Mouse (Mus musculus): ENCODE data around the gene Fgfr2. TPM values are rescaled to one million over a fixed set of nuclear protein-coding genes. Genes with fewer than 3 reads are reported as not detected.

Gene Fgfr2
- polyA plus RNA-seq, 1 experiment from 2014 or later: 11.4 TPM

DNA sequence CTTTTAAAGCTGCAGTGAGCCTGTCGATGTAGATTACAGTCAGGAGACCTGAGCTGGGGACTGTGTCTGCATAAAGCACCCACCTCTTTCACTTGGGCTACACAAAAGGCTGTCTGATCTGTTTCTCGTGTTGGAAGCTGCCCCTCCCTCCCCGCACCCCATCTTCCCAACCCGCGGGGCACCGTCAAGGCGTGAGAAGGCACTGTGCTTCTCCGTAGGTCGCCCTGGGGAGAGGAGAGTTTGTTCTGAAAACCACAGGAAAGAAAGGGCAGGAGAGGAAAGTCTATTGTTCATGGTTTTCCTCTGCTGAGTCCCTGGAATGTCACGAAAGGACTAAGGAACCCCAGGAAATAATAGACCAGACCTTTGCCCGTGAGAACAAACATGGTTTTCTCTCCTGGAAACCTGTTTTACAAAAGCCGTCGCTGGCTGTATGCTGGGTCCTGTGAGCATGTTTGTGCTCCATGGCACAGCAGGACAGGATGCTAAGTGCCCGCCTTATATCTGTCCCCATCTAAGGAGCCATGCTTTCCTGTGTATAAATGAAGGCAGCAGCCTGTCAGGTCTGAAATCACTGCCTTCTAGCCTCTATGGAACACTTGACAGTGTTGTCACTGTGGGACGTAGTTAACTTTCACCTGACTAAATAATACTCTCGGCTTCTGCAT, 2403.1 kb downstream of the Fgfr2 start:
- no peaks in the 10 kb centered on the region for H3K36me3 ChIP-seq (ENCODE audit: control insufficient read depth, insufficient read depth)
- no peak overlapping the region for H3K4me2 ChIP-seq (ENCODE audit: low read depth, low read length)
- no peaks in the 10 kb centered on the region for H3K27me3 ChIP-seq (ENCODE audit: control insufficient read depth, insufficient read depth, low read depth, low read length)
- no peak for ATAC-seq (ENCODE audit: low read depth)
- WGBS (ENCODE audit: insufficient replicate concordance): 37% methylated on average over 16 of the region's 16 CpGs
- no peak overlapping the region for H3K9ac ChIP-seq (ENCODE audit: low read depth, low read length)
- H3K27ac ChIP-seq (ENCODE audit: low read length): no peak overlapping the region
- H3K4me1 ChIP-seq (ENCODE audit: control insufficient read depth, low read depth, low read length): no peaks in the 10 kb centered on the region; the same call in 1 of the 2 replicates
- no peak overlapping the region for H3K4me3 ChIP-seq (ENCODE audit: low read depth, low read length)
- H3K9me3 ChIP-seq (replicated peaks; ENCODE audit: control insufficient read depth, low read length): no peaks in the 10 kb centered on the region

DNA sequence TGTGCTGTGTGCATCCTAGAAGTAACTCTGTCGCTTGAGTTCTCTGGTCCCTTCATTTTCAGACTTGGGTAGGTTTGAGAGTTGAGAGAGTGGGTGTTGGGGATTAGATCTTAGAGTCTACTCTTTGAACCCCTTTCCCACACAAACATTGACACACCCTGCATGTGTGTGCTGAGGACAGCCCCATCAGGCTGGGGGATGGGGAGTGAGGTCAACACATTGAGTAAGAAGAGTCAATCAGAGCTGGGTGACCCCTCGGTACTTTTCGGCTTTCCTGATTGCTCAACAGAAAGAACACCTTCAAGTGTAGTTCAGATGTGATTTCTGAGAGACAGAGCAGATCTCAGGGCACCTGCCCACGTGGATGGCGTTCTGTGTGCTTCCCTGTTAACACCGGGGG, 2406.2 kb downstream of the Fgfr2 start:
- Histone ChIP-seq H3K36me3 (ENCODE audit: control insufficient read depth, insufficient read depth) (no peaks in the 10 kb centered on the region), H3K9ac (ENCODE audit: low read depth, low read length) (no peak overlapping the region), H3K4me3 (ENCODE audit: low read depth, low read length) (no peak overlapping the region), H3K27ac (ENCODE audit: low read length) (no peak overlapping the region), H3K27me3 (ENCODE audit: control insufficient read depth, insufficient read depth, low read depth, low read length) (no peaks in the 10 kb centered on the region), H3K4me1 (ENCODE audit: control insufficient read depth, low read depth, low read length) (no peaks in the 10 kb centered on the region; the same call in none of the 2 replicates), H3K9me3 (replicated peaks; ENCODE audit: control insufficient read depth, low read length) (no peaks in the 10 kb centered on the region), H3K4me2 (ENCODE audit: low read depth, low read length) (no peak overlapping the region)
- 59% methylated on average over 6 of the region's 6 CpGs for WGBS (ENCODE audit: insufficient replicate concordance)
- peak; percentile 83 for ATAC-seq (ENCODE audit: low read depth)

DNA sequence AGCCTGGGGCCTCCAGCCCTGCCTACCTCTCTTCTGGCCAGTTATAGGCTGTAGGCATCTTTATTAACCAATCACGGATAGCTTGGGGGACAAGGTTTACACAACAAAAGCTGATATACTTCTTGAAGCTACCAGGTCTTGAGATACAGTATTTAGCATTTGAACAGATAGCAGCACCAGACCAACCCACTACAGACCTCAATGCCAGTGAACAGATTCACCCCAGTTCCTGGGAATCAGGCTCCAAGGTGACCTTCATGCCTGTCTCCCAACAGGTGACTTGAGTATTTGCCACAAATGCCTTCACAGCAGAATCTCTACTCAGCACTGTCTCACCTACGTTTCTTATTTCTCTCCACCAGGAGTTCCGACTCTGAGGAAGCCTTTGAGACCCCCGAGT, 2406.8 kb downstream of the Fgfr2 start:
- 69% methylated on average over 4 of the region's 4 CpGs for WGBS (ENCODE audit: insufficient replicate concordance)
- no peaks in the 10 kb centered on the region for H3K9me3 ChIP-seq (replicated peaks; ENCODE audit: control insufficient read depth, low read length)

DNA sequence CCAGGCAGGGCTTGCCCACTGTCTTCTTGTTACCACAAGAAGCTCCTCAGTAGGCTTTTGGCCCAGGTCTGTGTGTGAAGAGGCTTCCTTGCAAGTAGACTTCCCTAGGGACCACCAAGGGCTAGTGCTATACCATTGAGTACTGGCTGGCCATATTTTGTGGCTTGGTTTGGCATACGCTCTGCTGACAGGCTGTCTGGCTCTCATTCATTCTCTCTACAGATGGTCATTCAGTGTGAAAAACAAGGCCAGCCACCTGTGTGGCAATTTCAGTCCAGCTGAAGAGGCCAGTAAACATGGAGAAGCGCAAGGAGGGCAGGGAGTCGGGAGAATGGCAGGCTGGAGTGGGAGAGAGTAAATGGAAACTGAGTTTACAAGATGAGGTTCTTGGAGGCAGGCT, 2407.7 kb downstream of the Fgfr2 start:
- H3K9ac ChIP-seq (ENCODE audit: low read depth, low read length): no peak overlapping the region
- H3K27me3 ChIP-seq (ENCODE audit: control insufficient read depth, insufficient read depth, low read depth, low read length): no peaks in the 10 kb centered on the region
- 62% methylated on average over 3 of the region's 3 CpGs for WGBS (ENCODE audit: insufficient replicate concordance)
- H3K9me3 ChIP-seq (replicated peaks; ENCODE audit: control insufficient read depth, low read length): no peaks in the 10 kb centered on the region
- H3K4me1 ChIP-seq (ENCODE audit: control insufficient read depth, low read depth, low read length): no peaks in the 10 kb centered on the region; the same call in none of the 2 replicates
- no peak overlapping the region for H3K4me2 ChIP-seq (ENCODE audit: low read depth, low read length)
- H3K36me3 ChIP-seq (ENCODE audit: control insufficient read depth, insufficient read depth): no peaks in the 10 kb centered on the region
- no peak overlapping the region for H3K27ac ChIP-seq (ENCODE audit: low read length)
- no peak for ATAC-seq (ENCODE audit: low read depth)
- no peak overlapping the region for H3K4me3 ChIP-seq (ENCODE audit: low read depth, low read length)

More for the DNA sequence above, 2406.8 kb downstream of the Fgfr2 start:
- no peak for ATAC-seq (ENCODE audit: low read depth)
- Histone ChIP-seq H3K27me3 (ENCODE audit: control insufficient read depth, insufficient read depth, low read depth, low read length) (no peaks in the 10 kb centered on the region), H3K9ac (ENCODE audit: low read depth, low read length) (no peak overlapping the region), H3K27ac (ENCODE audit: low read length) (no peak overlapping the region), H3K4me2 (ENCODE audit: low read depth, low read length) (no peak overlapping the region), H3K4me1 (ENCODE audit: control insufficient read depth, low read depth, low read length) (no peaks in the 10 kb centered on the region; the same call in none of the 2 replicates), H3K4me3 (ENCODE audit: low read depth, low read length) (no peak overlapping the region), H3K36me3 (ENCODE audit: control insufficient read depth, insufficient read depth) (no peaks in the 10 kb centered on the region)

DNA sequence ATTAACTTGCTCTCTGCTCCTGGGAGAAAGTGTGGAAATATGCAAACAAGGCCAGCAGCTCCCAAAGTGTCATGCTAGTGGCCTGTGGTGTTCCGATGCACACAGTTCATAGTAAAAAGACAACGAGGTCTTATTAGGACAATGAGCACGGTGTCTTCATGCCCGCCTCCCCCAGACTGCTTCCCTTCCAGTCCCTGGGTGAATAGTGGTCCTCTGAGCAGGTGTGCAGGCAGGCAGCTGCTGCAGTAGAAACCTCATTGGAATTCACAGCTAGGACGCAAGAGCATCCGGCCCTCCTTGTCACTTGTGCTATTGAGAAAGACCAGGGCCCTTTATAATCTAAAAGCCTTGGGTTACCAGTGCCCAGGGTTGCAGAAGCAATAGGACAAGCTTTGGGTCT, 2409.8 kb downstream of the Fgfr2 start:
- Histone ChIP-seq H3K36me3 (ENCODE audit: control insufficient read depth, insufficient read depth) (no peaks in the 10 kb centered on the region), H3K27ac (ENCODE audit: low read length) (no peak overlapping the region), H3K27me3 (ENCODE audit: control insufficient read depth, insufficient read depth, low read depth, low read length) (no peaks in the 10 kb centered on the region), H3K9me3 (replicated peaks; ENCODE audit: control insufficient read depth, low read length) (no peaks in the 10 kb centered on the region), H3K4me2 (ENCODE audit: low read depth, low read length) (no peak overlapping the region), H3K4me1 (ENCODE audit: control insufficient read depth, low read depth, low read length) (peaks cover 3% of the 10 kb centered on the region), H3K9ac (ENCODE audit: low read depth, low read length) (no peak overlapping the region), H3K4me3 (ENCODE audit: low read depth, low read length) (no peak overlapping the region)
- ATAC-seq (ENCODE audit: low read depth): no peak
- WGBS (ENCODE audit: insufficient replicate concordance): 66% methylated on average over 6 of the region's 6 CpGs

DNA sequence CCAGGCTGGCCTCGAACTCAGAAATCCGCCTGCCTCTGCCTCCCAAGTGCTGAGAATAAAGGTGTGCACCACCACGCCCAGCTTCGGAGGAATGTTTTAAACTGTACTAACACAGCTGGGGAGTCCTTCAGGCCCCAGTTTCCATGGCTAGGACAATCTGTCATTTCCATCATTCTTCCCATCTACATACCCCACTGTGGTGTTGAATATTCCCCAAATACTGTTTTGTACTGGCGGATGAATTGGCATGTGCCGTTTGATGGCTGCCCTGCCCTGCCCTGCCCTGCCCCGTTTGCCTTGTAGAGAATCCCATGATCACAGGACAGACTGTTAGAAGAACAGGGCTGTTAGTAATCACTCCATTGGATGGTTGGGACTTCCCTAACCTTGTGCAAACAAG, 2411.3 kb downstream of the Fgfr2 start:
- Histone ChIP-seq H3K4me2 (ENCODE audit: low read depth, low read length) (no peak overlapping the region), H3K4me1 (ENCODE audit: control insufficient read depth, low read depth, low read length) (peaks cover 3% of the 10 kb centered on the region), H3K27ac (ENCODE audit: low read length) (no peak overlapping the region), H3K27me3 (ENCODE audit: control insufficient read depth, insufficient read depth, low read depth, low read length) (no peaks in the 10 kb centered on the region), H3K9ac (ENCODE audit: low read depth, low read length) (no peak overlapping the region), H3K9me3 (replicated peaks; ENCODE audit: control insufficient read depth, low read length) (no peaks in the 10 kb centered on the region), H3K4me3 (ENCODE audit: low read depth, low read length) (no peak overlapping the region), H3K36me3 (ENCODE audit: control insufficient read depth, insufficient read depth) (no peaks in the 10 kb centered on the region)
- peak; percentile 50 for ATAC-seq (ENCODE audit: low read depth)
- WGBS (ENCODE audit: insufficient replicate concordance): 68% methylated on average over 7 of the region's 7 CpGs

DNA sequence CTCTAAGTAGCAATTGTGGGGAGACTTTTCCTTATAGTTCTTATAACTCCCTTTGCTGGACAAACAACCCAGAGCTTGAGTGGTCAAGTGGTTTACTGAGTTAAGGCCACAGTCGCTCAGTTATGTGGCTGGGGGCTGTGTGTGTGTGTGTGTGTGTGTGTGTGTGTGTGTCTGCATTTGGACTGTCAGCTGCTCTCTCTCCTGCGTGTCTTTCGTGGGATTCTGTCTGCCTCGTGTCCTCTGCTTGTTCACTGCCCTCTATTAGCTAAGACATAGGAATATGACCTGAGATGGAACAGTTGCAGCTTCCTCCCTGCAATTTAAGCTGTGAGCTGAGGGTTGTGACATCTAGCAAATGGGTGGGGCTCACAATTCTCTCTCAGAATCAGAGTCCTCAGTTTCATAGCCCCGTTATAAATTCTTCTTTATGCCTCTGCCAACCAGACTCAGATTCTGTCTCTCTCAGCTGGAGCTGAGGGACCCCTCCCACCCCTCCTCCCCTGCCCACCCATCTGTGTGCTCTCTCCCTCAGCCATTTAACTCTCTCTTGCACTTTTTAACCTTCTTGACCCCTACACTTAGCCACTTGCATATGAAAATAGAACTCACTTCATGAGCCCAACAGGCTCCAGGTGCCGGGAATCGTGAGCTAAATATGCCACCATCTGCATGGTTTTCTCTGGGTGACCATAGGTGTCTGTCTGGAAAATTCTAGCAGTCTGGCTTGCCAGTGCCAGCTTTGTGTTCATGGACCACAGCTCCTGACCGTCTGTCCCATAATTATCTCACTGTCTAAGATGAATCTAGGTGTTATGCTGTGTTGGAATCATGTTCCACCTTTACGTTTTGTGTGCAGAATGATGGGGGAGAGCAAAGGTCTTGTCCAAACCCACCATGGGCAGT, 2413.5 kb downstream of the Fgfr2 start:
- no peak overlapping the region for H3K4me2 ChIP-seq (ENCODE audit: low read depth, low read length)

DNA sequence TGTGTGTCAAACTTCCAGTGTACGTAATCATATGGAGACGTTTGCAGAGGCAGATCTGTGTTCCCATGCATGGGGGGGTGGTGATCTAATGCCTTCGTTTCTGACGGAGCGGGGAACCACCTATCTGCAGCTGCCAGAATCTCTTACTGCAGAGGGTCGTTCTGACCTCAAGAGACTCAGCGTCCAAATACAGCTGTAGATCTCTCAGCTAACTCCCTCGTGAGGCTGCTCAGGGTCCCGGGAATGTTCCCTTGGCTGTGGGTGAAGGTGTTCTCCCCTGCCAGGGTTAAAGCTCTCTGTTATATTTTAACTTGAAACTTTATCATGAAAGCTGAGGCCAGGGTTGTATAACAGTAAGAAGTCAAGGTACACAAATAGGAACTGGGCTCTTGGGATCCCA, 2414.2 kb downstream of the Fgfr2 start:
- peak; percentile 76 for ATAC-seq (ENCODE audit: low read depth)
- Histone ChIP-seq H3K36me3 (ENCODE audit: control insufficient read depth, insufficient read depth) (no peaks in the 10 kb centered on the region), H3K9ac (ENCODE audit: low read depth, low read length) (no peak overlapping the region), H3K4me1 (ENCODE audit: control insufficient read depth, low read depth, low read length) (peaks cover 3% of the 10 kb centered on the region; the same call in 1 of the 2 replicates), H3K9me3 (replicated peaks; ENCODE audit: control insufficient read depth, low read length) (no peaks in the 10 kb centered on the region), H3K4me3 (ENCODE audit: low read depth, low read length) (no peak overlapping the region), H3K4me2 (ENCODE audit: low read depth, low read length) (no peak overlapping the region), H3K27ac (ENCODE audit: low read length) (peak overlapping the region; percentile 63), H3K27me3 (ENCODE audit: control insufficient read depth, insufficient read depth, low read depth, low read length) (no peaks in the 10 kb centered on the region)
- 52% methylated on average over 9 of the region's 9 CpGs for WGBS (ENCODE audit: insufficient replicate concordance)

More for the DNA sequence above, 2413.5 kb downstream of the Fgfr2 start:
- no peak overlapping the region for H3K9ac ChIP-seq (ENCODE audit: low read depth, low read length)
- peaks cover 3% of the 10 kb centered on the region; the same call in 1 of the 2 replicates for H3K4me1 ChIP-seq (ENCODE audit: control insufficient read depth, low read depth, low read length)
- H3K27me3 ChIP-seq (ENCODE audit: control insufficient read depth, insufficient read depth, low read depth, low read length): no peaks in the 10 kb centered on the region
- peak overlapping the region; percentile 63 for H3K27ac ChIP-seq (ENCODE audit: low read length)
- H3K9me3 ChIP-seq (replicated peaks; ENCODE audit: control insufficient read depth, low read length): no peaks in the 10 kb centered on the region
- H3K36me3 ChIP-seq (ENCODE audit: control insufficient read depth, insufficient read depth): no peaks in the 10 kb centered on the region
- peak; percentile 30; the same call in 1 of the 2 replicates for ATAC-seq (ENCODE audit: low read depth)
- H3K4me3 ChIP-seq (ENCODE audit: low read depth, low read length): no peak overlapping the region
- 47% methylated on average over 9 of the region's 9 CpGs for WGBS (ENCODE audit: insufficient replicate concordance)

DNA sequence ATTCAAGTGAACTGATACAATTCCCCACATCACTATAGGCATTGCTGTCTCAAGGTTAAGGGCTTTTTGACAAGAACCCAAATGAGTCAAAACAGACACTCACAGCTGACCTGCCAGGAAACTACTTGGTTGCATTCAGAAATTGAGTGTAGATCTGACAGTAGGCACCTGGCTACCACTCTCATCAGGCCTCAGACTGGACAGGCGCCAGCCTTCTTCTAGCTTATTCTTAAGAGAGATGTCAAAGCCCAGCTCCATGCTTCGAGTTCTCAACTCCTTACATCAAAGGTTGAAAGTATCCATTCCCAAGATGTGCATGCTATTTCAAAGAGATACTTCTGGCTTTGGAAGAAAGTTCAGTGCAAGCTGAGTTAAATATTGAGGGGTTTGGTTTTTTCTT, 2417.9 kb downstream of the Fgfr2 start:
- no peak overlapping the region for H3K4me2 ChIP-seq (ENCODE audit: low read depth, low read length)
- H3K4me3 ChIP-seq (ENCODE audit: low read depth, low read length): no peak overlapping the region
- WGBS (ENCODE audit: insufficient replicate concordance): 53% methylated on average over 2 of the region's 2 CpGs
- no peaks in the 10 kb centered on the region for H3K27me3 ChIP-seq (ENCODE audit: control insufficient read depth, insufficient read depth, low read depth, low read length)
- ATAC-seq (ENCODE audit: low read depth): no peak
- H3K36me3 ChIP-seq (ENCODE audit: control insufficient read depth, insufficient read depth): no peaks in the 10 kb centered on the region
- H3K27ac ChIP-seq (ENCODE audit: low read length): no peak overlapping the region
- no peaks in the 10 kb centered on the region for H3K9me3 ChIP-seq (replicated peaks; ENCODE audit: control insufficient read depth, low read length)
- H3K9ac ChIP-seq (ENCODE audit: low read depth, low read length): no peak overlapping the region
- peaks cover 3% of the 10 kb centered on the region; the same call in 1 of the 2 replicates for H3K4me1 ChIP-seq (ENCODE audit: control insufficient read depth, low read depth, low read length)
